Mouse (Mus musculus): ENCODE data around the gene Srl. TPM values are rescaled to one million over a fixed set of nuclear protein-coding genes. Genes with fewer than 3 reads are reported as not detected.

The Srl gene
- total and polyA plus RNA-seq, 3 experiments: 44.6 to 88.8 (median 71.3) TPM

GRCm38 (mm10) chr16:4559715-4560144 lies 18.1 kb upstream of the Srl start, which contains the start of gene Tfap4 (continued):
- TF ChIP-seq KAT2A (IDR thresholded peaks at IDR 0.05; ENCODE audit: insufficient replicate concordance, low read length): peak; percentile 75; the same call in 1 of the 2 replicates
- peak; percentile 76 for TF ChIP-seq IRF4 (IDR thresholded peaks at IDR 0.05; ENCODE audit: low read depth, low read length)
- TF ChIP-seq ZMIZ1 (IDR thresholded peaks at IDR 0.05; ENCODE audit: low read depth, low read length): no peak
- TF ChIP-seq JUN (IDR thresholded peaks at IDR 0.05; ENCODE audit: insufficient read depth, low read depth, low read length): no peak
- TF ChIP-seq MAZ (IDR thresholded peaks at IDR 0.05; ENCODE audit: low read depth, low read length): peak; percentile 86
- no peak; the same call in 1 of the 2 replicates for TF ChIP-seq ZKSCAN1 (IDR thresholded peaks at IDR 0.05; ENCODE audit: borderline replicate concordance, low read depth, low read length)
- peak; percentile 100 for TF ChIP-seq SIN3A (IDR thresholded peaks at IDR 0.05; ENCODE audit: low read length)
- no peak for TF ChIP-seq PAX5 (IDR thresholded peaks at IDR 0.05; ENCODE audit: low read length)
- no peak for TF ChIP-seq POLR2A (IDR thresholded peaks at IDR 0.05; ENCODE audit: low read depth, low read length)

DNA sequence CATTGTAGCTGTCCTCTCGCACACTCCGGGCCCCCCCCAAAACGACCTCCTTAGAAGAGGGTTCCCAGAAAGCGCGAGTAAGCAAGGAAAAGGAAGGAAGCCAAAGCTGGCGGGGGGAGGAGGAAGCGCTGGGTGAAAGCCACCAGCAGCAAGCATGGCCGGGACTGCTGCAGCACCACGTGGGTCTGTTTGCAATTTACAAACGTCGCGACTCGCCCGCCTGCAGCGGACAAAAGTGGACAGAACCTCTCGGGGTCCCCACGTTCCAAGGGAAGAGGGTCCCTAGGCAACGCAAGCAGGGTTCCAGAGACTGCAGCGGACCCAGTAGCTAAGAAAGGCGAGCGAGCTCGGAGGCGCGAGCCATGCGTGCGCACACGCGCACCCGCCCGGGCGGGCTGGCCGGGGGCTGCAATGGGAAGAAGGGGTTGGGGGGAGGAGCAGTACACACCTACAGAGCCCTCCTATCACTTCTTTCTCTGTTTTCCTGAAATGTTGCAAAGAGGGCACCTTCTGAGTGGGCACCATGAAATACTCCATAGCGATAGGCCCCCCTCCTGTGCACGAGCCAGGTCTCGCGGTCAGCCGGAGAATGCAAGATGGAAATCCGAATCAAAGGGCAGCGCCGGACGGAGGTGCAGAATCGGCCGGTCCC lies 17.5 kb upstream of the Srl start:
- DNase-seq (ENCODE audit: extremely low read depth): peak; percentile 57
- H3K27ac ChIP-seq (ENCODE audit: insufficient read depth, low read depth): peak overlapping the region; percentile 64
- H3K9ac ChIP-seq (ENCODE audit: insufficient read depth, low read depth): peak overlapping the region; percentile 67
- peaks cover 20% of the 10 kb centered on the region for H3K27me3 ChIP-seq (replicated peaks)
- H3K4me2 ChIP-seq (ENCODE audit: insufficient read depth, low read depth, poor library complexity, severe bottlenecking): peak overlapping the region; percentile 77
- in situ Hi-C loops (cut with MboI; ENCODE audit: low pct_ligation_motif_present, low pct_unique_long_range_greater_than_20kb, low sequenced_read_pairs) (loop anchor here (5.0 kb wide), 1 partner anchor 118 kb away; the partner anchor contains the start of gene Coro7), dilution Hi-C loops (cut with MboI; ENCODE audit: extremely low pct_ligation_motif_present, extremely low pct_unique_long_range_greater_than_20kb, low sequenced_read_pairs) (no loop called here)
- no peak for TF ChIP-seq MAFK (IDR thresholded peaks at IDR 0.05; ENCODE audit: insufficient replicate concordance, low read length)
- TF ChIP-seq JUN (IDR thresholded peaks at IDR 0.05; ENCODE audit: insufficient read depth, low read depth, low read length): no peak
- 0 out of 2 replicates have a peak, but pooled peaks have one; percentile 14 for TF ChIP-seq SIN3A (IDR thresholded peaks at IDR 0.05; ENCODE audit: low read length)
- peak; percentile 95 for TF ChIP-seq MYC (IDR thresholded peaks at IDR 0.05; ENCODE audit: low read depth, low read length)
- peak; percentile 58 for TF ChIP-seq USF1 (IDR thresholded peaks at IDR 0.05; ENCODE audit: low read depth, low read length)
- TF ChIP-seq CHD1 (IDR thresholded peaks at IDR 0.05; ENCODE audit: low read depth, low read length): no peak
- TF ChIP-seq ZMIZ1 (IDR thresholded peaks at IDR 0.05; ENCODE audit: low read depth, low read length): peak; percentile 38; the same call in 1 of the 2 replicates
- TF ChIP-seq TBP (conservative IDR thresholded peaks at IDR 0.05; ENCODE audit: low read depth, low read length): no peak
- TF ChIP-seq NELFE (IDR thresholded peaks at IDR 0.05; ENCODE audit: low read depth, low read length): peak; percentile 70; the same call in 1 of the 2 replicates
- TF ChIP-seq CHD2 (IDR thresholded peaks at IDR 0.05; ENCODE audit: low read length): 0 out of 2 replicates have a peak, but pooled peaks have one; percentile 13
- peak; percentile 3; the same call in 1 of the 2 replicates for TF ChIP-seq POLR2A (IDR thresholded peaks at IDR 0.05; ENCODE audit: low read depth, low read length)
- peak; percentile 94 for TF ChIP-seq MAX (IDR thresholded peaks at IDR 0.05; ENCODE audit: low read length)
- TF ChIP-seq UBTF (IDR thresholded peaks at IDR 0.05; ENCODE audit: low read depth, low read length): peak; percentile 70; the same call in 1 of the 2 replicates
- peak; percentile 99 for TF ChIP-seq MXI1 (IDR thresholded peaks at IDR 0.05; ENCODE audit: low read depth, low read length)
- peak; percentile 67 for TF ChIP-seq NRF1 (IDR thresholded peaks at IDR 0.05; ENCODE audit: low read depth, low read length)
- TF ChIP-seq RAD21 (IDR thresholded peaks at IDR 0.05; ENCODE audit: low read depth, low read length): no peak
- H3K36me3 ChIP-seq (replicated peaks in 1 of 2; ENCODE audit: control insufficient read depth in 1 of 2, insufficient read depth in 1 of 2, low read length in 1 of 2): peaks cover 0 to 27% of the 10 kb centered on the region in 2 experiments
- H3K9me3 ChIP-seq (replicated peaks; ENCODE audit: low read length): peaks cover 10% of the 10 kb centered on the region
- H3K4me1 ChIP-seq (ENCODE audit: control insufficient read depth in 1 of 2, insufficient read depth in 2 of 2): peaks cover 9 to 39% of the 10 kb centered on the region in 2 experiments
- H3K79me2 ChIP-seq (replicated peaks; ENCODE audit: control insufficient read depth, extremely low read depth, insufficient read depth, poor library complexity, severe bottlenecking): peaks cover 18% of the 10 kb centered on the region
- H3K4me3 ChIP-seq (replicated peaks in 1 of 3; ENCODE audit: low read depth in 2 of 3, low read length in 2 of 3, poor library complexity in 1 of 3): peak overlapping the region; percentile 71 to 92 (median 79)
